Mouse (Mus musculus) myocyte (in vitro differentiated cells): ENCODE measurements around the gene Aldh1l1. TPM values are rescaled to one million over a fixed set of nuclear protein-coding genes. Genes with fewer than 3 reads are reported as not detected.

ENCODE experiments used
- H3K27me3 ChIP-seq: one replicate; pipeline ENCODE4 v1.6.1; 2011; ENCODE audit not compliant: control insufficient read depth, insufficient read depth, insufficient read length
- H3K36me3 ChIP-seq: one replicate; pipeline ENCODE4 v1.6.1; 2011; ENCODE audit not compliant: control insufficient read depth, insufficient read depth
- H3K4me2 ChIP-seq: one replicate; pipeline ENCODE4 v1.6.1; 2011; ENCODE audit warnings: low read depth, control low read depth
- H3K4me3 ChIP-seq: one replicate; pipeline ENCODE4 v1.5.1; 2011; ENCODE audit warnings: mild to moderate bottlenecking, control low read depth, moderate library complexity
- H3K79me2 ChIP-seq: one replicate; pipeline ENCODE4 v1.6.1; 2011; ENCODE audit not compliant: control insufficient read depth, insufficient read depth
- H3ac ChIP-seq: one replicate; pipeline ENCODE4 v1.6.1; 2011; ENCODE audit not compliant: control insufficient read depth, insufficient read length
- CEBPB ChIP-seq: IDR thresholded peaks from 2 replicates; pipeline ENCODE4 v1.6.1; 2011; ENCODE audit warnings: mild to moderate bottlenecking, moderate library complexity; ENCODE audit not compliant: poor library complexity, insufficient read depth, severe bottlenecking
- E2F4 ChIP-seq: IDR thresholded peaks from one replicate; pipeline ENCODE4 v1.6.1; 2011; ENCODE audit warnings: mild to moderate bottlenecking, control low read depth, moderate library complexity; ENCODE audit not compliant: insufficient read depth
- MAX ChIP-seq: IDR thresholded peaks from one replicate; pipeline ENCODE4 v1.6.1; 2011; ENCODE audit warnings: low read depth, mild to moderate bottlenecking, control low read depth
- MYOD1 ChIP-seq, 3 experiments: IDR thresholded peaks; one replicate each; pipeline ENCODE4 v1.6.1; 2011; ENCODE audit warnings: control low read depth in 2 of 3, low read depth in 2 of 3, mild to moderate bottlenecking in 2 of 3, moderate library complexity in 1 of 3; ENCODE audit not compliant: insufficient read length in 2 of 3, control insufficient read depth in 1 of 3
- MYOG ChIP-seq, 3 experiments: IDR thresholded peaks; one replicate each; pipeline ENCODE4 v1.6.1; 2011; ENCODE audit warnings: control low read depth in 2 of 3, low read depth in 2 of 3, mild to moderate bottlenecking in 2 of 3; ENCODE audit not compliant: insufficient read length in 2 of 3, control insufficient read depth in 1 of 3, insufficient read depth in 1 of 3
- POLR2A ChIP-seq: IDR thresholded peaks from one replicate; pipeline ENCODE4 v1.6.1; 2011; ENCODE audit warnings: low read depth, mild to moderate bottlenecking, control low read depth, moderate library complexity; ENCODE audit not compliant: insufficient read length
- POLR2AphosphoS2 ChIP-seq: IDR thresholded peaks from one replicate; pipeline ENCODE4 v1.6.1; 2011; ENCODE audit warnings: low read depth, control low read depth; ENCODE audit not compliant: insufficient read length
- REST ChIP-seq: IDR thresholded peaks from one replicate; pipeline ENCODE4 v1.6.1; 2011; ENCODE audit warnings: mild to moderate bottlenecking, control low read depth, moderate library complexity; ENCODE audit not compliant: insufficient read depth, insufficient read length
- SRF ChIP-seq: IDR thresholded peaks from one replicate; pipeline ENCODE4 v1.6.1; 2011; ENCODE audit warnings: low read depth; ENCODE audit not compliant: control insufficient read depth, insufficient read length
- TCF12 ChIP-seq: IDR thresholded peaks from one replicate; pipeline ENCODE4 v1.6.1; 2011; ENCODE audit warnings: mild to moderate bottlenecking, control low read depth; ENCODE audit not compliant: poor library complexity, insufficient read depth, severe bottlenecking
- TCF3 ChIP-seq: IDR thresholded peaks from one replicate; pipeline ENCODE4 v1.6.1; 2011; ENCODE audit warnings: low read depth, control low read depth; ENCODE audit not compliant: insufficient read length
- USF1 ChIP-seq: IDR thresholded peaks from one replicate; pipeline ENCODE4 v1.6.1; 2011; ENCODE audit warnings: low read depth, mild to moderate bottlenecking, control low read depth, moderate library complexity
- polyA plus RNA-seq: library from polyadenylated mRNA; unstranded; fragments of >200 nt; fragmentation: generic; extraction: Trizol; gene quantifications from one replicate; pipeline ENCODE4 v1.2.1, GENCODE M21; 2012; ENCODE audit warnings: missing spikeins

Gene Aldh1l1
- polyA plus RNA-seq, 1 experiment = 1.1 TPM

GRCm38 (mm10) chr6:90536824-90537223 lies 50.6 kb downstream of the Aldh1l1 start:
- no peaks in the 10 kb centered on the region for H3K79me2 ChIP-seq
- TF ChIP-seq CEBPB (no peak), MAX (no peak), TCF3 (no peak), TCF12 (no peak), E2F4 (no peak), MYOG (IDR thresholded peaks at IDR 0.05; ENCODE audit: control insufficient read depth in 1 of 3, insufficient read depth in 1 of 3, insufficient read length in 2 of 3, low read depth in 2 of 3) (no peak), POLR2A (no peak), REST (no peak), MYOD1 (IDR thresholded peaks at IDR 0.05; ENCODE audit: control insufficient read depth in 1 of 3, insufficient read length in 2 of 3, low read depth in 2 of 3) (no peak), USF1 (no peak), POLR2AphosphoS2 (no peak), SRF (no peak)

GRCm38 (mm10) chr6:90537941-90538340 lies 51.7 kb downstream of the Aldh1l1 start:
- no peaks in the 10 kb centered on the region for H3K36me3 ChIP-seq
- no peak overlapping the region for H3K4me3 ChIP-seq
- TF ChIP-seq POLR2A (no peak), TCF12 (no peak)
- no peak overlapping the region for H3ac ChIP-seq
- H3K27me3 ChIP-seq = peaks cover 10% of the 10 kb centered on the region
- H3K79me2 ChIP-seq = no peaks in the 10 kb centered on the region
- no peak overlapping the region for H3K4me2 ChIP-seq

More at GRCm38 (mm10) chr6:90536824-90537223, 50.6 kb downstream of the Aldh1l1 start:
- no peaks in the 10 kb centered on the region for H3K36me3 ChIP-seq
- peaks cover 10% of the 10 kb centered on the region for H3K27me3 ChIP-seq
- H3ac ChIP-seq = no peak overlapping the region
- H3K4me3 ChIP-seq = no peak overlapping the region
- no peak overlapping the region for H3K4me2 ChIP-seq

- Histone ChIP-seq H3K36me3 (no peaks in the 10 kb centered on the region), H3ac (no peak overlapping the region), H3K79me2 (no peaks in the 10 kb centered on the region), H3K4me3 (no peak overlapping the region), H3K4me2 (no peak overlapping the region), H3K27me3 (peaks cover 10% of the 10 kb centered on the region)
- TF ChIP-seq SRF (no peak), USF1 (no peak), MAX (no peak), POLR2AphosphoS2 (no peak), E2F4 (no peak), CEBPB (no peak), MYOG (IDR thresholded peaks at IDR 0.05; ENCODE audit: control insufficient read depth in 1 of 3, insufficient read depth in 1 of 3, insufficient read length in 2 of 3, low read depth in 2 of 3) (no peak), REST (no peak), POLR2A (no peak), TCF3 (no peak), TCF12 (no peak), MYOD1 (IDR thresholded peaks at IDR 0.05; ENCODE audit: control insufficient read depth in 1 of 3, insufficient read length in 2 of 3, low read depth in 2 of 3) (no peak)
These were observed 53.0 kb downstream of the Aldh1l1 start for GRCm38 (mm10) chr6:90539271-90539670.

- no peak overlapping the region for H3K4me2 ChIP-seq
- peaks cover 6% of the 10 kb centered on the region for H3K27me3 ChIP-seq
- H3K4me3 ChIP-seq = no peak overlapping the region
- TF ChIP-seq CEBPB (no peak), MAX (no peak), MYOD1 (IDR thresholded peaks at IDR 0.05; ENCODE audit: control insufficient read depth in 1 of 3, insufficient read length in 2 of 3, low read depth in 2 of 3) (no peak)
- no peaks in the 10 kb centered on the region for H3K79me2 ChIP-seq
- H3ac ChIP-seq = no peak overlapping the region
- H3K36me3 ChIP-seq = no peaks in the 10 kb centered on the region
These were observed 54.3 kb downstream of the Aldh1l1 start for GRCm38 (mm10) chr6:90540520-90540919.

GRCm38 (mm10) chr6:90541367-90541772 lies 55.1 kb downstream of the Aldh1l1 start:
- Histone ChIP-seq H3K79me2 (no peaks in the 10 kb centered on the region), H3K4me2 (no peak overlapping the region), H3K4me3 (no peak overlapping the region), H3ac (no peak overlapping the region), H3K36me3 (no peaks in the 10 kb centered on the region), H3K27me3 (peaks cover 6% of the 10 kb centered on the region)
- TF ChIP-seq SRF = no peak
- TF ChIP-seq MYOG (IDR thresholded peaks at IDR 0.05; ENCODE audit: control insufficient read depth in 1 of 3, insufficient read depth in 1 of 3, insufficient read length in 2 of 3, low read depth in 2 of 3) = no peak
- TF ChIP-seq CEBPB = no peak
- TF ChIP-seq TCF3 = no peak
- TF ChIP-seq E2F4 = no peak
- no peak for TF ChIP-seq POLR2A
- no peak for TF ChIP-seq POLR2AphosphoS2
- TF ChIP-seq MAX = no peak
- TF ChIP-seq USF1 = no peak
- no peak for TF ChIP-seq MYOD1 (IDR thresholded peaks at IDR 0.05; ENCODE audit: control insufficient read depth in 1 of 3, insufficient read length in 2 of 3, low read depth in 2 of 3)
- no peak for TF ChIP-seq TCF12
- no peak for TF ChIP-seq REST
